Mouse (Mus musculus) testis, postnatal 14 days (tissue): ENCODE measurements around the gene Hexim2.
A peak's percentile ranks its signal among the peaks of the same experiment; 100 is the strongest.

Experiments used
- DNase-seq: peaks from one replicate; pipeline ENCODE4 v3.0.0; 2021; ENCODE audit warnings: low spot score

Gene Hexim2

GRCm38 (mm10) chr11:103131701-103132575, at the start of gene Hexim2:
Hexim2 (plus strand) TSS chr11:103132429.
- DNase-seq, result peak; percentile 83

GRCm38 (mm10) chr11:103093306-103093705, 38.9 kb upstream of the Hexim2 start:
- no peak for DNase-seq

GRCm38 (mm10) chr11:103093862-103094833, 38.1 kb upstream of the Hexim2 start:
- DNase-seq, result no peak

GRCm38 (mm10) chr11:103095107-103095670, 37.0 kb upstream of the Hexim2 start:
- no peak for DNase-seq

DNA sequence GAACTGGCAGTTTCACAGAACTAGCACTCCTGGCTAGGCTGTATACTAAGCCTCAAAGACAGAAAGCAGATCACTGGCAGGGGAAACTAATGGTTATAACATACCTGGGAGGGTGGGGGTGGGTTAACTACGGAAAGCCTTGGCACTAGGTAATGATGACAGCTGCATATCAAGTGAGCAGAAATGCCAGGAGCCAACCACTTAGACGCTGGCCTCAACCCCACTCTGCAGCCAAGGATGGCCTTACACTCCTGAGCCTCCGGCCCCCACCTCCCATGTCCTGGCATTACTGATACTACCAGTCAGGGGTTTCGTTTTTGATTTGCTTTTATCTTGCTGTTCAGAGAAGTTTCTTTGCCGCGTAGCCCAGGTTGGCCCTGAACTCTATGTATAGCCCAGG, 36.4 kb upstream of the Hexim2 start:
- no peak for DNase-seq

DNA sequence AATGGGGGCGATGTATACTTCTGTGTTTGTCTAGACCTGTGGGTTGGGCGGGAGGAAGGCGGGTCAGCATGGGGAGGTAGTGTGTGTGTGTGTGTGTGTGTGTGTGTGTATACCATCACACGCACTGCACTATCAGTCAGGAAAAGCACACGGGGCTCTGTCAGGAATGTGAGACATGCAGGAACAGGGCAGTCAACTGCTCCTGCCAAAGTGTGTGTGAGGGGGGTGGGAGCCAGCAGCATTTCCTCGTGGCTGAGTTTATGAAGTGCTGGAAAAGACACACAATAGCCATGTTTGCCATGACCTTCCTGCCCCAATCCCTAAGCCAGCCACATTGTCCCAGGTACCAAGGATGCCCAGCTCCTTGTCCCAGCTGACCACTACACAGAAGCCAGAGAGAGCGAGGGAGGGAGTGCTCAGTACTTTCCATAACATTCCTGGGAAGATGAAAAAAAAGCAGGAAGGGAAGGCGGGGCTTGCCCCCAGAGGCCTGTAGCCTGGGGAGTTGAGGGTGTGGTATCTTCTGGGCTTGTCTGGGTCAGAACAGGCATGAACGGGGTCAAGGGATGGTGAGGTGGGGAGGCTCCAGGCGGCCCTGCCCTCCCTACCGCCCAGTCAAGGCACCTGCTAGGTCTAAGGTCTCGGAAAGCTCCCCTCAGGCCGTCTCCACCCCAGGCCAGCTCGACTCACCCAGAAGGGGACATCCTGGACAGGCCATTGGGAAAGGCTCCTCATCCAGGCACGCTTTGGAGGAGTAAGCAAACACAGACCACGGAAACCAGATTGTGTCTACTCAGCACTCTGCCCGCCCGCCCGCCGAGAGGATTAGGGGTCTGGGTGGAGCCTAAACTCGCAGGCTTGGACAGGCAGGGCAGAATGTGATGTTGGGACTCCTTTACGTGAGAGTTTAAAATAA, 35.0 kb upstream of the Hexim2 start:
- DNase-seq, result no peak

- peak; percentile 55 for DNase-seq
Observed at GRCm38 (mm10) chr11:103098531-103099190, 33.6 kb upstream of the Hexim2 start.

DNA sequence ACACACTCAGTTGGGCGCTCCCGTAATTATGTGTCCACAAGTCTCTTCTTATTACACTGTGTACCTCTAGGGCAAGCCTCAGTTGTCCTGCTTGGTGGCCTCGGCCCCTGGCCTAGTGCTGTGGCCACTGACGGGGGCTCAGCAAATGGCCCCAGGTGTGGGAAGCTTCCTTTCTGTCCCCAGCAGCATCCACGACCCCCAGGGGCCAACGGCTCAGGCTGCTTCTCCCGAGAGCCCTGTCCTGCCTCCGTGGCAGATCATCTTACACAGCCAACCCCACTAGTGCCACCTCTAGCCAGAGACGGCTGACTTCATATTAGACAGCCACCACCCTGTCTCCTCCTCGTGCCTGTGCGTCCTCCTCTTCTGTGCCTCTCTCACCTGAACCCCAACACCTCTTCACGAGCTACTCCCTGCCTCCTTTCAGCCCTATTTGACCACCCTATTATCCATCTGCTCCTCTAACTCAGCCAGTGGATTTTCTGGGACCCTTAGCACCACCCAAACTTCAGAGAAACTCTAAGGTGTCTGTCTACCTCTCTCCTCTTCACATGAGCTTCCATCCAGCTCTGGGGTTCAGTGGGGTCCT, 32.8 kb upstream of the Hexim2 start:
- no peak for DNase-seq

DNA sequence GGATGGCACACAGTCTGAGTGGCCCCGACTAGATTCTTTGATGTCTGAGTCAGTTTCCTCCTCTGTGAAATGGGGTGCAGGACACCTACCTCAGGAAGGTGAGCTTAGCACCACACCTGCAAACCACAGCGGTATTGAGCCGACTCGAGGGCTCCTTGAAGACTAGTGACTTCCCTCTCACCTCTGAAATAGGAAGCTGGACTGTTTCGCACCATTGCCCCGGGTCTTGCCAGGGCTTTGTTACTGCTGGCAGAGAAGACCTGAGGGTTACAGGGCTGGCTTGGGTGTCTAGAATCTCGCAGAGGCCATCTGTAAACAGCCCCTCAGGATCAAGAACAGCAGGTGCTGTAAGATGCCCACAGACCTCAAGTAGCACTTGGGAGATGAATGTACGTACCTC, 31.9 kb upstream of the Hexim2 start:
- no peak for DNase-seq

- peak; percentile 83 for DNase-seq
Observed at GRCm38 (mm10) chr11:103101481-103101865, 30.8 kb upstream of the Hexim2 start, which contains the start of the genes Plcd3 and Acbd4. Plcd3 (minus strand) TSS chr11:103101658. Acbd4 (plus strand) TSS chr11:103101682.

DNA sequence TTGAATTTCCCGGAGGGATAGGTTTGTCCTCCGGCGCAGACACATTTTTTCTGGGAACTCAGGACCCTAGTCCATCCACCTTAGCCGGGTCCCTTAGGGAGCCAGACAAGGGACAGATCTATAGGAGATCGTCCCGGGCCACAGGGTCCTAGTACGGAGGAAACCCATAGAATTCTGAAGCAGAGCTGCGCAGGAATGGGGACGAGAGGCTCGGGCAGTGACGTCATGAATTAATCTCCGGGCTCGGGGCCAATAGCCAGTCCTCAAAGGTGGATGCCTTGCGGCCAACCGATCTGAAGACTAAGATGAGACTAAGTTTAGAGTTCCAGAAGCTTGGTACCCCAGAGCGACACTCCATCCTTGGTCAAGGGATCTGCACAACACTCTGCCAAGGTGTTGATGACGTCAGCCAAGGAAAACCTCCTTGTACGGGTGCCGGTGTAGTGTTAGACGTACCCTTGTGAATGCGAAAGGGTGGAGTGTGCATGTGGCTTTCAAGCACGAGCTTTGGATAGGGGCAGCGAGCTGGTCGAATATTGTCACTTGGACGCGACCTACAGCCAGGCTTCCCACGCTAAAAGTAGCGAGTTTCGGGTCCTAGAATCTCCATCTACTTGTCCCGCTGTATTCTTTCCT, 30.2 kb upstream of the Hexim2 start:
- peak; percentile 61 for DNase-seq

- peak; percentile 91 for DNase-seq
Observed at GRCm38 (mm10) chr11:103102725-103103349, 29.4 kb upstream of the Hexim2 start.

- no peak for DNase-seq
Observed at GRCm38 (mm10) chr11:103103621-103104020, 28.6 kb upstream of the Hexim2 start.

GRCm38 (mm10) chr11:103104469-103104868, 27.8 kb upstream of the Hexim2 start:
- no peak for DNase-seq

GRCm38 (mm10) chr11:103105180-103105725, 27.0 kb upstream of the Hexim2 start:
- DNase-seq, result no peak

GRCm38 (mm10) chr11:103105810-103106209, 26.4 kb upstream of the Hexim2 start:
- DNase-seq, result no peak

- no peak for DNase-seq
Observed at GRCm38 (mm10) chr11:103106386-103106785, 25.8 kb upstream of the Hexim2 start.

DNA sequence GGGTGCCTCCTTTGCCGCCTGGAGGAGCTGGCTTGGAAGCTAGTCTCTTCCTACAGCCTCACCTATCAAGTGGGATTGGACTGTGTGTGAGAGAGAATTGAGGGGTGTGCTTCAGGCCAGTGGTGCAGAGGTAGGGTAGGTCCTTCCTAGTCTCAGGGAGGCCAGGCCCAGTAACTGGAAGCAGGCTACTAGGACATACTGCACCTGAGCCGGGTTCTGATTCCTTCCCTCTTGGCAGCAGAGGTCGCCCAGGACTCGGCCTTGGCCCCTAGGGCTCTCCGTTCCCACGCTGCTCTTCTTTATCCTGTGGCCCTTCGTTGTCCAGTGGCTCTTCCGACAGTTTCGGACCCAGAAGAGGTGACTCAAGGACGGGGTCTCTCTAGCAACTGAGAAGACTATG, 20.9 kb upstream of the Hexim2 start:
- DNase-seq, result peak; percentile 51
